Mouse (Mus musculus): ENCODE measurements around the gene Cga.

GRCm38 (mm10) chr4:34882818-34883217 is 10.8 kb upstream of the Cga start, which contains the start of gene Zfp292:
- TF ChIP-seq CTCF (IDR thresholded peaks at IDR 0.05; ENCODE audit: low read depth) (no peak), EP300 (IDR thresholded peaks at IDR 0.05; ENCODE audit: low read depth) (no peak)
